Mouse (Mus musculus) thymus, adult 2 months (tissue): ENCODE data around the gene Armc2. TPM values are rescaled to one million over a fixed set of nuclear protein-coding genes. Genes with fewer than 3 reads are reported as not detected.

Experiments
- DNase-seq: peaks from one replicate; pipeline ENCODE4 v3.0.0; 2021
- H3K27ac ChIP-seq: fragments of 200-500 bp; 2 replicates; pipeline ENCODE4 v1.5.1; 2012; ENCODE audit warnings: low read length, control low read depth; ENCODE audit not compliant: control insufficient read depth, insufficient read depth
- H3K27me3 ChIP-seq: fragments of 200-500 bp; 2 replicates; pipeline ENCODE4 v1.6.1; 2012; ENCODE audit warnings: mild to moderate bottlenecking, low read length, moderate library complexity, mixed read lengths; ENCODE audit not compliant: control insufficient read depth, insufficient read depth
- H3K36me3 ChIP-seq: fragments of 200-500 bp; 2 replicates; pipeline ENCODE4 v1.6.1; 2012; ENCODE audit warnings: mild to moderate bottlenecking, low read length, moderate library complexity; ENCODE audit not compliant: control insufficient read depth, insufficient read depth
- H3K4me1 ChIP-seq: fragments of 200-500 bp; replicated peaks from 2 replicates; pipeline ENCODE4 v1.6.1; 2012; ENCODE audit warnings: low read length; ENCODE audit not compliant: control insufficient read depth, insufficient read depth
- H3K4me3 ChIP-seq: fragments of 200-500 bp; 2 replicates; pipeline ENCODE4 v1.5.1; 2012; ENCODE audit warnings: mild to moderate bottlenecking, low read length, control low read depth, moderate library complexity; ENCODE audit not compliant: control insufficient read depth, insufficient read depth
- CTCF ChIP-seq: fragments of 200-500 bp; IDR thresholded peaks from 2 replicates; pipeline ENCODE4 v1.5.1; 2012; ENCODE audit warnings: mild to moderate bottlenecking, control low read depth, low read length, moderate library complexity, borderline replicate concordance; ENCODE audit not compliant: control insufficient read depth, poor library complexity, insufficient read depth; ENCODE audit errors: extremely low read depth
- POLR2A ChIP-seq: fragments of 200-500 bp; IDR thresholded peaks from 2 replicates; pipeline ENCODE4 v1.6.1; 2012; ENCODE audit warnings: mild to moderate bottlenecking, low read length, control low read depth, moderate library complexity; ENCODE audit not compliant: control insufficient read depth, poor library complexity, insufficient read depth; ENCODE audit errors: extremely low read depth
- WGBS: fragments of 180-500 bp; shearing (Covaris S2); methylation state at CpG from one replicate; pipeline ENCODE4 v1.1.7; 2018; 5-methylcytosine and 5-hydroxymethylcytosine counted together
- polyA plus RNA-seq: library from polyadenylated mRNA; depleted of rRNA; stranded (reverse); fragments of >200 nt; gene quantifications from 2 replicates; pipeline ENCODE4 v1.2.3, GENCODE M21; 2012; rRNA removed

The Armc2 gene
- 0.15 and 0.46 TPM in 2 replicates for polyA plus RNA-seq

DNA sequence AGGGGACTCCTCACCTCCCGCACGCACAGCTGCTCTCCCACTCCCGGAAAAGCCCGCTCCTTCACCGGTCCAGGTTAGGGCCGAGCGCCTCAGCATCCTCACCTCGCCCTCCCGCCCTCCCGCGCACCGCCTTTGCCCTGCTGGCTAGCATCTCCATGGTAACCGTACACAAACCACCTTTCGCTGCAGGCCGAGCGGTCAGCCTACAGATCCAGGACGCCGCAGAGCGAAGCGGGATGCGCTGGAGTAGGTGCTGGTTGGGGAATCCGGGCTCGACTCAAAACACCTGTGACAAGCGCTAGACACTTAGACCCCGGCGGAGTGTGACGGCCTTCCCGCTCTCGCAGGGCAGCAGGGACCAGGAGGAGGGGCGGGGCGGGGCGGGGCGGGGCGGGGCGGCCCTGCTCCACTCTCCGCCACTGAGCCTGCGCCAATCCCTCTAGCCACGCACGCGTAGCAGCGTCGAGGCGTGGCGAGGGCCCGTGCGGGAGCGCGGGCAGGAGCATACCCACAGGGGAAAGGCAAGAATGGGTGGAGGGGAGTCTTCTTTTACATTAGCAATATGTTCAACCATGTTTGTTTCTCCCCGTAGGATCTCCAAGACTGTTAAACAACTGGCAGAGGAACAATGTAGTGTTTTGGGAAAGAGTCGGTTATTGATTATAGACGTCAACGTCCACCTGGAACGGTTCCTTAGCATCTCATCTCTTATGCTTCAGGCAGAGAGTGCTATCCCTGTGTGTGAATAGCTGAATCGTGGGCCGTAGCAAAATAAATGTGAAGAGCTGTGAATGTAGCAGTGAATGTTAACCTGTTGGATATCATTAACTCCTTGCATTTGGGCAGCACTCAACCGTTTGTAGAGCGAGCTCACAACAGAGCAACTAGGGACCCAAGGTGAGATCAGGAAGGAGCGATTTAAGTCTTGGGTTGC lies at the start of gene Armc2:
TSS of gene Armc2 (minus strand) at position 427 of the 934 bp plus-strand sequence.
- Histone ChIP-seq H3K36me3 (no peaks in the 10 kb centered on the region), H3K27me3 (no peaks in the 10 kb centered on the region), H3K27ac (no peak within 1 kb of the TSS), H3K4me1 (peaks cover 5% of the 10 kb centered on the region; the same call in 1 of the 2 replicates), H3K4me3 (peak within 1 kb of the TSS; percentile 35)
- TF ChIP-seq CTCF: no peak
- 0 out of 2 replicates have a peak, but pooled peaks have one; percentile 23 for TF ChIP-seq POLR2A
- WGBS: 5% methylated on average over 57 of the region's 58 CpGs
- peak; percentile 57 for DNase-seq

DNA sequence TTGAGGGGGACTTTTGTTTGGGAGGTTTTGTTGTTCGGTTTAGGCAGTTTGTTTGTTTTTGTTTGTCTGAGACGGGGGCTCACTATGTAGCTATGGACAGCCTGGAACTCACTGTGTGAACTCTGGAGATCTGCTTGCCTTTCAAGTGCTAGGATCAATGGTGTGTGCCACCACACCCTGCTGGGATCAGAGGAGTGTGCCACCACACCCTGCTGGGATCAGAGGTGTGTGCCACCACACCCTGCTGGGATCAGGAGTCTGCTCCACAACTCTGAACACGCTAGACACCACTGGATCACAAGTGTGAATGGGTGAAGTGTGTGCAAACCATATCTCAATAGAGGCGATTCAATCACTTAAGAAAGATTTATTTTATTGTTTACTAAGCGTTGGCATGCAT lies 46.2 kb upstream of the Armc2 start:
- WGBS: 89% methylated on average over 5 of the region's 5 CpGs
- DNase-seq: no peak
- Histone ChIP-seq H3K4me1 (peaks cover 11% of the 10 kb centered on the region), H3K4me3 (no peak overlapping the region), H3K36me3 (no peaks in the 10 kb centered on the region), H3K27ac (no peak overlapping the region), H3K27me3 (no peaks in the 10 kb centered on the region)
- no peak for TF ChIP-seq CTCF
- TF ChIP-seq POLR2A: no peak

DNA sequence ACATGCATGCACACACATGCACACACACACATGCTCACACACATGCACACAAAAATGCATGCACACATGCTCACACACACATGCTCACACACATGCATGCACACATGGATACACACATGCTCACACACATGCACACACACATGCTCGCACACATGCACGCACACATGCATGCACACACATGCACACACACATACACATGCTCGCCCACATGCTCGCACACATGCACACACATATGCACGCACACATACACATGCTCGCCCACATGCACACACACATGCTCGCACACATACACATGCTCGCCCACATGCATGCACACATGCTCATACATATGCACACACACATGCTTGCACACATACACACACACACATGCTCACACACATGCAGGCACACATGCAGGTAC lies 41.3 kb upstream of the Armc2 start:
- WGBS: 98% methylated on average over 8 of the region's 8 CpGs
- no peak for DNase-seq
- Histone ChIP-seq H3K27me3 (no peaks in the 10 kb centered on the region), H3K36me3 (no peaks in the 10 kb centered on the region), H3K4me3 (no peak overlapping the region), H3K4me1 (peaks cover 27% of the 10 kb centered on the region), H3K27ac (no peak overlapping the region)
- no peak for TF ChIP-seq POLR2A
- no peak for TF ChIP-seq CTCF

DNA sequence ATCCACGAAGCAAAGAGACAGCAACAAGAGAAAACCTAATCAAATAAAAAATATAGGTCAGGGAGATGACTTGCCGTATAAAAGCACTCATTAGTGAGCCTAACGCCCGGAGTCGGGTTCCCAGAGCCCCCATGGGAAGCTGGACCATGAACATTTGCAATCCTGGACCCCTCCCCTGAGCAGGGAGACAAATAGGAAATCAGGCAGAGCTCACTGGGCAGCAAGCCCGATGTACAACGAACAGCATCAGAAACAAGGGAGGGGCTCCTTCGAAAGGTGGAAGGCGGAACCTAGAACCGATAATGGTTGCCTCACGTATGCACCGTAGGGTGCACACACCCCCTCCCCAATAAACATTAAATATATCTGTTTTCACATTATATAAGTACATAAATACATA lies 39.5 kb upstream of the Armc2 start:
- Histone ChIP-seq H3K4me1 (peaks cover 27% of the 10 kb centered on the region), H3K27me3 (no peaks in the 10 kb centered on the region), H3K27ac (peak overlapping the region; percentile 42), H3K36me3 (no peaks in the 10 kb centered on the region), H3K4me3 (no peak overlapping the region)
- TF ChIP-seq POLR2A: no peak
- no peak for TF ChIP-seq CTCF
- DNase-seq: no peak
- WGBS: 25% methylated on average over 12 of the region's 12 CpGs

DNA sequence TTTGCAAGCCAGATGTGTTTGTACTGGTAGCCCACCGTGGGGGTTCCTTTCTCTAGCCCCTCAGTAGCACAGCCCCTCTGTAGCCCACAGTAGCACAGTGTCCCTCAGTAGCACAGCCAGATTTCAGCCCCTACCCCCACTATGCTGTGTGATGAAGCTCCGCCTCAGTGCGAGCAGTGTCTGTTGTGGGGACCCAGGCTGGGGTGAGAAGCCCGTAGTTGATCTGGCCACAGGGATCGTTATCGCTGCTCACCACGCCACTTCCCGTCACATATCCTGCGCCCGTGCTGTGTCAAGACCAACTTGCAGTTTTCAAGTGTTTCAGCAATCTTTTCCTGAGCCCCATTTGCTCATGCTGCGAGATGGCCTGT lies 39.0 kb upstream of the Armc2 start:
- peak overlapping the region; percentile 42 for H3K27ac ChIP-seq
- no peaks in the 10 kb centered on the region for H3K27me3 ChIP-seq
- peak overlapping the region; percentile 11 for H3K4me3 ChIP-seq
- TF ChIP-seq CTCF (no peak), POLR2A (no peak)
- peaks cover 27% of the 10 kb centered on the region for H3K4me1 ChIP-seq
- DNase-seq: peak; percentile 57
- no peaks in the 10 kb centered on the region for H3K36me3 ChIP-seq
- WGBS: 2% methylated on average over 11 of the region's 11 CpGs

DNA sequence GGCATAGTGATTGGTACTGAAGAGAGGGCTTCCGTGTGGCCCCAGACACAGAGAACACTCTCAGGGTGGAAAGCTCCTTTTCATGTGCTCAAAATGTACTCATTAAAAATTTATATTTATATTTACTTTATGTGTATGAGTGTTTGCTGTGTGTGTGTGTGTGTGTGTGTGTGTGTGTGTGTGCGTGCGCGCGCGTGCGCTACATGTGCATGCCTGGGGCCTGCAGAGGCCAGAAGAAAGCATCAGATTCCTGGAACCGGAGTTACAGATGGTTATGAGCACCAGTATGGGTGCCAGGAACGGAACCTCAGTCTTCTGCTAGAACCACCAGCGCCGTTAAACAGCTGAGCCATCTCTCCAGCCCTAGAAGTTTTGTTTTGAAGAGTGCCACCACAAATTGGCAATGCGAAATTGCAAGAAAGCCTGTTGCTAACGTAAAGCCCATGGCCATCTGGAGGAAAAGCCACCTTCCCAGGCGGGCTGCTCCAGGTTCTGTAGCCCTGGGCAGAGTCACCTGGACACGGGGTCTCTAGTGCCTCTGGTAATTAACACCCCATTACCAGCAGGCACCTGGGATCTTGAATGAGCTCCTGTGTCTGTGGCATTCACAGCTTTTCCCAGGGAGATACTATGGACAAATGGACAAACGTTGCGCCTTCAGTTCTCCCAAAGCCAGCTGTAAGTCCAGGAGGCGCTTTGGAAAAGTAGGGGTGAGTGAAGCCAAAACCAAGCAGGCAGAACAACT lies 38.4 kb upstream of the Armc2 start:
- 31% methylated on average over 18 of the region's 18 CpGs for WGBS
- H3K36me3 ChIP-seq: no peaks in the 10 kb centered on the region
- H3K4me1 ChIP-seq: peaks cover 27% of the 10 kb centered on the region
- H3K27me3 ChIP-seq: no peaks in the 10 kb centered on the region
- TF ChIP-seq CTCF (no peak), POLR2A (no peak)
- H3K27ac ChIP-seq: peak overlapping the region; percentile 50
- no peak for DNase-seq
- peak overlapping the region; percentile 11 for H3K4me3 ChIP-seq
